Mouse (Mus musculus) kidney, adult 11 months (tissue): Measurements from ENCODE around the gene Ndufaf5.
"Not testable (repeated sequence)": the region's sequence is repeated elsewhere in the genome, so short reads cannot be mapped to it uniquely, and the experiment has no call there.

Experiments
- DNase-seq: peaks from one replicate; pipeline ENCODE4 v3.0.0; 2022

The Ndufaf5 gene

DNA sequence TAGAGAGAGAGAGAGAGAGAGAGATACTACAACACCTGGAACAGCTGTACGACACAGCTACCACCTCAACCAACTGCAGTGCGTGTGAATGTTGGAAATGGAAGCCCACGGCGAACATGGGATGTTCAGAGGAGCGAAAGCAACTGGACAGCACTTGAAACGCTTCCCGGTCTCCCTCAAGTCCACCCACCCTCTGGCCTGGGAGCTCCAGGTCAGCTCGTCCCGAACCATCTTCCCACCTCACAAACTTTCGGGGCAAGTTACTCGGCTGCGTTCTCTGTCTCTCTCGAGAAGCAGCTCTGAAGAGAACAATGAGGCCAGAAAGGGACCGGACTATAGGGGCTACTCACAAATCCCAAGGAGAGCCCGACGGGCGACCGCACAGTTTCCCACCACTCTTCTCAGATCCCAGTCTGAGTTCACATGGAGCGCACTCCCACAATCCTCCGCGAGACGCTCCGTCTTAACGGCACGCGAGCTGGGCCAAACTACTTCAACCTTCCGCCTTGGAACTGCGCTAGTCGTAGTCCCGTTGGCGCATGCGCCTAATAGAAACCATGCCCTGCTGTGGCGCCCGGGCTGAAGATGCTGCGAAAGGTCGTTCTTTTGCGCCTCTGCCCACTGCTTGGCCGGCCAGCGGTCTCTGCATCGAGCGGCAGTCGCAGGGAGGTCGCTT is at the start of gene Ndufaf5, which contains the start of gene Esf1:
Gene Ndufaf5 (plus strand): TSS at position 523 of the 676 bp plus-strand sequence.
Gene Esf1 (minus strand): TSS at position 438 of the 676 bp plus-strand sequence.
- peak; percentile 96 for DNase-seq

DNA sequence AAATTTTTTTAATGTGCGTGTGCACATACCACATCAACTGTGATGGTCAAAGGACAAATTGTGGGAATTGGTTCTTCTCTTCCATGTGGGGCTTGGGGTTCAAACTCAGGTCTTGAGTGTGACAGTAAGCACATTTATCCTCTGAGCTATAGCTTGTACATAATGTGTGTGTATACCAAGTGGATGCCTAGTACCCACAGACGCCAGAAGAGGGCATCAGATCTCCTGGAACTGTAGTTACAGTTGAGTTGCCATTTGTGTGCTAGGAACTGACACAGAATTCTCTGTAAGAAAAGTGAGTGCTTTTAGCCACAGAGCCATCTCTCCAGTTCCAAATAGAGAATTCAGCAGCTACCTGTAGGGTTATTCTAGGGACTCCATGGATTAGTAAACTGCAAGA is 44.9 kb upstream of the Ndufaf5 start:
- DNase-seq, result no peak

DNA sequence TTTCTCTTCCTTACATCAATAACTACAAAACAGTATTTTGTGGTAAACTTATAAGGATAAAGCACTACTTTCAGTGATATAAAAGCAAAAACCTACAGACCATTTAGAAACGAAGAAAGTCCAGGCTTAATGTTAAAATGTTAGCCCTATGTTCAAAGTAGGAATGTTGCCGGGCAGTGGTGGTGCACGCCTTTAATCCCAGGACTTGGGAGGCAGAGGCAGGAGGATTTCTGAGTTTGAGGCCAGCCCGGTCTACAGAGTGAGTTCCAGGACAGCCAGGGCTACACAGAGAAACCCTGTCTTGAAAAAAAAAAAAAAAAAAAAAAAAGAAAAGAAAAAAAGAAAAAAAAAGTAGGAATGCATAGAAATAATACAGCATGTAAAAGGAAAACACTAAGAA is 18.7 kb upstream of the Ndufaf5 start, which contains the start of gene Gm17374:
Gene Gm17374 (plus strand): TSS at position 301 of the 400 bp plus-strand sequence.
- DNase-seq, result not testable (repeated sequence)

DNA sequence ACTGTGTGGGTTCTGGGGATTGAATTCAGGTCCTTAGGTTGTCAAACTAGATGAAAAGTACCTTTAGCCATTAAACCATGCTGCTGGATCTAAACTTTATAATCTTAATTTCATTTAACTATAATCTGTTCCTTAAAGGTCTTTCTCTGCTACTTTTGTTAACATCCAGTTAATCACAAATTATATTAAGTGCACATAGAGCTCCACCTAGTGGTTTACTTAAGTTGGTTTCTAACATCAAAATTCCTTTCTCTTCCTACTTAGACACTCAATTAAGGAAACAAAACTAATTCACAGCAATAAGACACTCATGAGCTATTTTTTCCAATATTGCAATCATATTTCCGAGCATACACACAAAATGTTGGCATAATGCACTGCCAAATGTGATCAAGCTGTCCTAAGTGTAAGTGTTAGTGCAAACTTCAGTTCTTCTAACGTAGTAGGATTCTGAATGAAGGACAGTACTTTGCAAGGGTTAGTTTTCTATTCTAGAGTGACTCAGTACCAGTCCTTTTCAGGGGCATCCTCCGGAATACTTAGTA is 11.2 kb upstream of the Ndufaf5 start:
- no peak for DNase-seq

DNA sequence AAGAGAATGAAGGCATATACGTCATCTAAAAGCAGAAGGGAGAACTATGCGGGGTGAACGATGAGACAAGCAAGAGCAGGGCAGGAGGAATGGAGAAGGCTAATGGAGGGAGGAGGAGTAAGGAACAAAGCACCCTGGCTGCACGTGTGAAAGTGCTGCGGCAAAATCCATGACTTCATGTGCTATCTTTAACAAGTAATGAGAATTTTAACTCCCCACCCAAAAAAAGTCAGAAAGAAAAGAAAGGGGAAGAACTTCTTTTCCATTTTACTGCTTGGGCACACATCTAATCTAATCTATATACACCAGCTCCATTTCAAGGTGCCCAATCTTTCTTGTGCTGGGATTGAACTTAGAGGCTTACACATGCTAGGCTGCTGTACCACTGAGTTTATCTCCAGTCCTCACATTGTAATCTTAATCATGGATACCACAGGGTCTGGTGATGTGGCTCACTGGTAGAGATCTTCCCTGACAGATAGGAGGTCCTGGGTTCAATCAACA is 7.0 kb upstream of the Ndufaf5 start:
- DNase-seq, result no peak

DNA sequence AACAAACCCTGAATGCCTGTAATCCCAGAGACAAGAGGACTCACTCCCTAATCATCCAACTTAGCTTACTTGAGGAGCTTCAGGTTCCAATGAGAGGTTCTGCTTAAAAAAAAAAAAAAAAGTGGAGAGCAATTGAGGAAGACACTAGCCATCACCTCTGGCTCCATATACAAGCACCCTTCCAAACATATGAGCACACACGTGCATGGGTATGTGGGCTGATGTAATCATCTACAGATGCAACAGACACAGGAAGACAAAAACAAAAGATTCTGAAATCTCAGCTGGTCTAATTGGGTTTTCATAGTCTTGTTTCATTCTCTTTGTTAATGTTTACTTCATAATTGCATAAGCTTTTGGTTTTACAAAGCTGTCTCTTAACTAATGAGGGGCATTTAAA is 1.4 kb upstream of the Ndufaf5 start:
- DNase-seq, result no peak

DNA sequence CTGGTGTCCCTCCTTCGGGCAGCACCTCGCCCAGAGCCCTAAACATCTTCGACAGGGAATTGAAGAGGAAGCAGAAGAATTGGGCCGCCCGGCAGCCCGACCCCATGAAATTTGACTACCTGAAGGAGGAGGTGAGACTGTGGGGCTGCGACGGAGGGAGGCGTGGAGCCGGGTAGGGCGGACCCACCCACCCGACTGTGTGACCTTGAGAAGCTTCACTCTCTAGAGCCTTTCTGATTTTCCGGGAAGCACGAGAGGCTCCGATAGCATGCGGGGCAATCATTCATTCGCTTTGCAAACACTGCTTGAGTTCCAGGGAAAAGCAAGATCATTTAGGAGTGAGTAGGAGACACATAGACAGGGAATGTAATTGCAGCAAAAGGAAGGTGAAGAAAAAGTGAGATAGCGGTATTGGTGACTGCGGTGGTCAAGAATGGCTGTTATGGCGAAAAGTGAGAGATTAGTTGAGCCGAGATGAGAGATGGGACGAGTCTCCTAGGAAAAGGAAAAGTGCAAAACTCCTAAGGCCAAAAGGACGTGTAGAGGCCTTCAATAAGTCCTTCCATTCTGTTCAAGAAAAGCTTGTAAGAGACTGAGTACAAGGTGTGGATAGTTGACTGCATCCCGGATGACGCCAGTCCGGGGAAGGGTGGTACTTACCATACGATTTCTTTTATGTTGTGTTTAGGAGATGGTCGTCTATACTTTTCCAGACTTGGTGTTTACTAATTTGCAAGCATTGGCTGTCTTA is 529 bp downstream of the Ndufaf5 start:
- DNase-seq, result peak; percentile 3

DNA sequence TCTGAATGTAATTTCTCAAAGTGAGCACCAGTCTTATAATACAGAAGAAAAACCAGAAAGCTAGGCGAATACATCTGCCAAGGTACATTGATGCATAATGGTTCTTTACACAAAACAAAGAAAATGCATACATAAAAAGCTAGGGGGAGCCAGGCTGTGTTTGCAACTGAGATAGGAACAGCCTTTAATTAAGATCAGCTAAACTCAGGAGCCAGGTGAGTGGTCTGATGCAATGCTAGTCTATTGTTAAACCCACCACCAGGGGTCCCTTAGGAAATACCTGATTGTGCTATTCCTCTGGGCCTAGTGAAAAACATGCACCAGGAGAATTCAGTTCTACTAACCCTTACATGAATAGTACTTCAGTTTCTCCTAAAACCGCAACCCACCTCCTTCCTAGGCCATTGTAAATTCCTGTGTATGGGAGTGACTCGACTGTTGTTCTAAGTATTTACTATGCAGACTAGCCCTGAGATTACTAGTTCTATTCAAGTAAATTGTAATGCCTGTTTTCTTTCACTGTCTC is 15.3 kb downstream of the Ndufaf5 start:
- not testable (repeated sequence) for DNase-seq

DNA sequence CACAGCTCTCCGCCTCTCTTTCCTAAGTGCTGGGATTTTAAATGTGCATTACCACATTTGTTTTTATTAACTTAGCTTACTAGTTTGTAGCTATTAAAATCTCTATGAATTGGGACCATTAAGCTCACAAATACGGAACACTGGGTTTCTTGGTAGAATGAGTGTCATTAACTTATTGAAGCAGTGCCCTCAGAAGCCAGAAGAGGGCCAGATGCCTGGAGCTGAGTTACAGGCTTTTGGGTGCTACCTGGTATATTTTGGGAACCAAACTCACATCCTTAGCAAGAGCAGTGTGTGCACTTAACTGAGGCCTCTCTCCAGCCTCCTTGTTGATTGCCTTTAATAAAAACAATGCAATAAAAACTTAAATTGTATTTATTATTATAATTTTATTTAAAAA is 30.3 kb downstream of the Ndufaf5 start:
- no peak for DNase-seq

DNA sequence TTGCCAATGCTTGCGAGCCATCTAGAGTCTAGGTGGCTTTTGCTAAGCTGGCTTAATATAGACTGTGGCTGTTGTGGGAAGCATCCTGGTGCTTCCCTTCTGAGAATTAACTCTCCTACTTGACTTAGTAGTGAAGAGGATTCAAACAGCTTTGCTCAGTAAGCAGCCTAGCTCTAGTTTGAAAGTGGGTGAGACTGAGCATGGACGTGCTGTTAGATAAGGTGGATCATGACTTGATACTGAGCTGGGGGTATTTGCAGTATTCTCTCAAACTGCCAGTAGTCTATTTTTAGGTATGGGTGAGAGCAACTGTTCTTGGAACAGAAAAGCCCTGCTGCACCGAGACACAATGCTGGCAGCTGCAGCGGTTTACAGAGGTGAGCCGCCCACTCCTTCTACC is 32.1 kb downstream of the Ndufaf5 start:
- DNase-seq, result no peak

DNA sequence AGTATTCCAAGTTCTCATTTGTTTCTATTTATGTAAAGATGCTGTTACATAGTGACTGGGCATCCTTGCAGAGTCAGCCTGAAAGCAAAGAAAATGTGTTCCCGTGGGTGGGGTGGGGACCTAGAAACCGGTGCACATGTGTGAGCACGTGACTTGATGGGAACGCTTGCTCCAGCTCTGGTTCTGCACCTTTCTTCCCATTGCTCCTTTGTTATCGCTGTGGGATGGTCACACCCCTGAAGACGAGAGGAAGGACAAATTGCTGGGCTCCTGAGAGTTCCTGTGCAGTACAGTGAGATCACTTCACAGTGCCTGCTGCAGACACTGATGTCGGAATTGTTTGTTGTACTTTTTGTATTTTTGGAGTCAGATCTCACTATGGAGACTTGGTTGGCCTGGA is 33.3 kb downstream of the Ndufaf5 start:
- no peak for DNase-seq

DNA sequence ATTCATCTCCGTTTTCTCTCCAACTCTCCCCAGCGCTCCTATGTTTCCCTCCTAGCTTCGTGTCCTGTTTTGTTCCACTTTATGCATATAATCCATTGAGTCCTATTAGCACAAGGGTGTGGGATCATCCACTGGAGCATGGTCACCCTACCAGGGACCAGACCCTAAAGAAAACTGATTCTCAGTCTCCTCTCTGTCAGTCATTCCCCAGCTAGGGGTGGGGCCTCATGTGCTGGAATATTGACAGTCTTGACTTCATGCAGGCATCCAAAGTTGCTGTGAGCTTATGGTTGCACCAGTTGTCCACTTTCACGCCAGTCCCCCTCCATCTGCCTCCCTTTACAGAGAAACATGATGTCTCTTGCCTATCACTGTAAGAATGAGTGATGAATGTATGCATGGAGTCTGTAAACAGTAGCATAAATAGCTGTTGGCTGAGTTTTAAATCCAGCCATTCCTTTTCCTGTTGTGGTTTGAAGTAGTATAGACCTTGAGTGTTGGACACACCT is 44.1 kb downstream of the Ndufaf5 start:
- no peak for DNase-seq

DNA sequence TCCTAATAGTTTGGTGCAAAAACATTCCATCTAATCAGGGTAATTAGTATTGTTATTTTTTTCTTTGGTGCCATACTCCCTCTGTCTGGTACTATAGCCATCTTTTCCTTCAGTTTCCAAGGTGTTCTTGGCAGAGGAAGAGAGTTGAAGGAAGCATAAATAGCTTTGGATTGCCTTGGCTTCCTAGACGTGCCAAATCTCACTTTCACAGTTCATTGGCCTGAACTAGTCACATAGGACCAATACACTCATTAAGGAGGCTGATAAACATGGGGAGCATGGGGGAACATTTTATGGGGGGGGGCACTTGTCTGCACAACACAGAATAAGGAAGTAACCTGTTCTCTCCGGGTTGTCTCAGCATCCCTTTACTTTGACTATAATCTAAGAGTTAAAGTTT is 45.0 kb downstream of the Ndufaf5 start:
- DNase-seq, result no peak

DNA sequence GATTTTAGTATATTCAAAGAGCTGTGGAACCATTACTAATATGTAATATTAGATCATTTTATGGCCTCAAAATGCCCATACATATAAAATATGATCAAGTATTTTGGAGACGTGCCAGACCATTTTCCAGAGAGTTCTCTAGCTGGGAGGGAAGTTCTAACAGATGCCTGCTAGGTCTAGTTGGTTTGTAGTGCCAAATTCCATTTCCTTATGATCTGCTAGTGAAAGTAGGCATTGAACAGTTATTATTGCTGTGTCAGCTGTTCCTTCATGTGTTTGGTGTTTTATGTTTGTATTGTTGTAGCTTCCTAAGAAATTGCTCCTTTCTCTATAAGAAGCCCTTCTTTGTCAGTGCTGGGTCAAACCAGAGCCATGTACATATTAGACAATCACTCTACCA is 45.5 kb downstream of the Ndufaf5 start:
- no peak for DNase-seq

DNA sequence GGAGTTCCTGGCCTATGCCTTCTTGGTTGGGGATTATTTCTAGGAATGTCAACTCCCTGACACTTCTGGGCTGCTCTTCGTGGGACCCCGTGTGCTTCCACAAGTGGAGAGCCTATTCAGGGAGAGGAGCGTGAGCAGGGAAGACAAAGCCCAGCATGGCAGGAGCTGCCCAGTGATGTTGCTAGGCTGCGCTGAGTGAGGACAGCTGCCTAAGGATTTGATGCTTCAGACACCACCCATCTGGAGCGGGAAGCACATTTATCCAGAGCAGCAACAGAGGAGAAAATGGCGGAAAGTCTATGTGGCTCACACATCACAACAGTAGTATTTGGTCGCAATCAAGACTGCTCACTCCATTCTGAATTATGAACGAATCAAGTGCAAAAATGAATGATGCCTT is 49.9 kb downstream of the Ndufaf5 start:
- DNase-seq, result no peak

DNA sequence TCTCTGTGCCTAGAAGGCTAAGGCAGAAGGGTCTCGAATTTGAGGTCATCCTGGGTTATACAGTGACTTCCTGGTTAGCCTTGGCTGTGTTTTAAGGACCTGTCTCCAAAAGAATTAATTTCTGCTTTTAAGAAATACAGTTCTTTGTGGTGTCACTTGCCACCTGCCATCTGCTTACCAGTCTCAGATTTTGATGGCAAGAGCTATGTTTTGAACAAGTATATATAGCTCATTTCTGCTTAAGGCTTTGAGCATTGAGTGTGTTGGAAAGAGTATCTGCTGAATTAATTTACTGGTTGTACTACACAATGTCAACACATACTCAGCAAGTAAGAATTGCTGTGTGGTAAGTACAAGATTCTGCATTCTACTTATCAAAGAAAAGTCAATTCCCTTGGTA is 59.8 kb downstream of the Ndufaf5 start:
- no peak for DNase-seq

DNA sequence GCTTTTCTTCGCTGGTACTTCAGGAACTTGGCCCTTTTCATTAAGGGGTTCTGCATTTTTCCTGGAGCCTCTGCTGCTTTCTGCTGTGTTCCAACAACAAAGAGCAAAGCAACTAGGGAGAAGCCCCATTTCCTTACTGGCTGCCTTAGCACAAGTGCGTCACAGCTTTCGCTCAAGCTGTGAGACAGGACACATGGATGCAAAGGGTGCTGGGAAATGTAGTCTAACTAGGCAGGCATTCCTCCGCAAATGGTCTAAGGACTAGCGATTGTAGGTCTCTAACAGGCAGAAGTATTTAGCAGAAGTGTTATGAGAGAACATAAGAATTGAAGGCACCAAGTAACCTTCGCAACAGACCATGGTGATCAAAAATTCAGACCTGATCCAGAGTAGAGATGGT is 66.8 kb downstream of the Ndufaf5 start:
- DNase-seq, result no peak

DNA sequence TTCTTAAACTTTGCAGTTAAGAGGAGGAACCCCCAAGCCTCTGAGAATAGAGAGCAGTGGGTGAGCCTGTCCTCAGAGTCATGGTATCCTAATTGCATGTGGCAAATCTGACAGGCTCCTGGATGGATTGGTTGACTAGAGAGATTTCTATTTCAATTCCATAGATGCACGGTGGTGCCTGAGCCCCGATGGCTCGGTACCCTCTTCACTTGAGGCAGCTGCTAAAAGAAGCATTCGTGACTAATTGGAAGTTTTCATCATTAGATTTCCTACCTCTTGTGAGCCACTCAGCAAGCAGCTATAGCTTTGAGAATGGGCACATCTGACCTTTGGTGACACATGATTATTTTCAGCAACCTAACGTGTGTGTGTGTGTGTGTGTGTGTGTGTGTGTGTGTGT is 71.9 kb downstream of the Ndufaf5 start:
- DNase-seq, result no peak

DNA sequence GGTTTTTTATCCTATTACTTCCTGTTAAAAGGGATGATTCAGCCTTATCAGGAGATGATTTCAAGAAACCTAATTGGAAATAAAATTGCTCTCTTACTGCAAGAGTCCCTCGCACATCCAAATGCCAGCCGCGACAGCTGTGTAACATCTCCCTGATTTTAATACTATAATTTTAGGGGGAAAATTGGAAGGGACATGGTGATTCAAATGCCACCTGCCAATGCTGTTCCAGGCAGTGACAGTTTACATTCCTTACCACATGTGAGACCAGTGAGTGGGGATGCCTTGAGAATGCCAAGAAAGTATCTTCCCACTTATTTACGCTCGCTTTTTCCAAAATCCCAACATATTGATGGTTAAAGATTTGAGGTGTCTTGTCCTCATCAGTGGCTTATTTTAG is 72.7 kb downstream of the Ndufaf5 start:
- no peak for DNase-seq
